Mouse (Mus musculus) spleen, postnatal 36 days (tissue): ENCODE results near the gene Slc38a10.

Experiments
- DNase-seq, 2 experiments: peaks; one replicate each; pipeline ENCODE4 v3.0.0; 2022; ENCODE audit warnings: low spot score in 2 of 2, mixed read lengths in 1 of 2

Slc38a10 gene

DNA sequence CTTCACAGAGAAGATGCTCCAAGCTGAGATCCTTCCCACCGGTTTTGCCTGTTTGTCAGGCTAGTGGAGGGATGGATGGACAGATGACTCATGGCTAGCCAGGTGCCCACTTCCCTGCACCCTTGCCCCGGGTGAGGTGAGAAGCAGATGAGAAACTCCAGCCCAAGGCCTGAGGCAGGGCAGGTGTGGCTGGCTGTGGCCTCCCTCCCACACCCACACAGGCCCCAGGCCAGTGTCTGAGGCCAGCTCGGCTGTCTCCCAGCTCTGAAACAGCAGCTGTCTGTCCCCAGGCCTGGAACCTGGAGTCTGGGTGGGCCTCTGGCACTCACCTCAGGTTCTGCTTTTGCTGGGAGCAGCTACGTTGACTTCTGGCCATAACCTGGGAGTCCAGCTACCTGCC lies 24.8 kb upstream of the Slc38a10 start:
- no peak for DNase-seq

DNA sequence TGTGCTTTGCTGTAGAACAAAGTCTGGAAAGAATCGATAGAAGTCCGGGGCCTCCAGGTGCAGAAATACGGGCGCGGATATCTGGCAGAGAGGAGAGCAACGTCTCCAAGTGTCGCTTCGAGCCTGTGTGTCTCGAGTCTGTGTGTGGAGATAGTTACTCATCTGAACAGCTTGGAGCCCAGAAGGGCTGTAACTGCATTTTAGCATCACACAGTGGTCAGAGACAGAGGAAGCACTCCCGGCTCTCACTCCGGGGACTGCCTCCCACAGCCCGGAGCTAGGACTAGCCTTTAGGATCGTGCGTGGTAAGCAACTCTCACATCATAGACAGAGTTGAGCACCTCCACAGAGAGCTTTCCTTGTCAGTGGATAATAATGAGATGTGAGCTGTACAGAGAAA lies 22.1 kb upstream of the Slc38a10 start:
- DNase-seq: no peak

DNA sequence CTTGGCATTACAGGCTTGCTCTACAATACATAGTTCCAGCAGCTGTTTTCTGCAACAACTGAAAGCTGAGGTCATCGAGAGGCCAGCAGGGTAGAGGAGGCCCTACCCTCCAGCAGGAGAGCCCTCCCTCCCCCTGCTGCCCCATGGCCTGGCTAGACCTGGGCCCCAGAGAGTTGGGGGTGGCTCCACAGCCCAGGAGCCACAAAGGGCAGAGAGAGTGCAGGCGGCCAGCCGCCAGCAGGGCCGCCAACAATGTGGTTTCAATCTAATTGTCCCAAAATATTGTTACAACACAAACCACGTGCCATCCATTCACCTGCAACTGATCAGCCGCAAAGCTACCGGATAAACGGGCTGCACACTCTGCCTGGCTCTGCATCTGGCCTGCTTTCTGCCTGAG lies 20.0 kb upstream of the Slc38a10 start:
- DNase-seq: no peak

DNA sequence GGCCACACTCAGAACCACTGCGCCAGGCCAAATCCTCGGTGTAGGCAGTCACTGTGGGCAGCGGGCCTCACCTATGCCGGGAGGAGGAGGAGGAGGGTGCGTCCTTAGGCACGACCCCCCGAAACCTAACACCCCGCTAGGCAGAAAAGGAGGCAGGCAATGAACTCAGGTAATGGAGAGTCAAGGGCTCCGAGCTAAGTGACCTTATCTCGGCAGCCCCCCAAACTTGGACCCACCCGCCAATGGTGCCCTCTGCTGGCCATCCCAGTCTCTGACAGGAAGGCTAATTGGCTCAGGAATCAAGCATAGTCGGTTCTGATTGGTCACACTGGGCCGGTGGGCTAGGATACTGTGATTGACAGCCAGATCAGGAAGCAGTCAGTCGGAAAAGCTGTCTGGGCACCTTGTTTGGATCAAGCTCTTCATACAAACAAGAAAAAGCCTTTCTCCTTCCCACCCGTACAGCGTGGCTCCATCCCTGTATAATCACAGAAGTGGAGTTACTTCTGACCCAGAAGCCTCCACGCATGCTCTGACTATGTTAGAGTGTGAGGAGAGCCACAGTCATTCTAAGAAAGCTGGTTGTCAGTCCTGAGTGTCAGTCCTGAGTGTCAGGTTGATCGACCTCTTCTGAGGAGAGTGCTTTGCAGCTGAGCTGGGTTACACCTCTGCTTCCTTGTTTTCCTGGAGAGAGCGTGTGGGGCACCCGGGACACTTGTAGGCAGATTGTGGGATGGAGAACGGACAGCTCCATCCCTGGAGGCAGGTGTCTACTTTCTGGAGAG lies 18.3 kb upstream of the Slc38a10 start:
- no peak for DNase-seq

- no peak for DNase-seq
Measured at GRCm38 (mm10) chr11:120168516-120168915, 17.4 kb upstream of the Slc38a10 start.

- no peak for DNase-seq
Measured at GRCm38 (mm10) chr11:120167921-120168356, 16.8 kb upstream of the Slc38a10 start.

- DNase-seq: no peak
Measured at GRCm38 (mm10) chr11:120167059-120167458, 15.9 kb upstream of the Slc38a10 start.

DNA sequence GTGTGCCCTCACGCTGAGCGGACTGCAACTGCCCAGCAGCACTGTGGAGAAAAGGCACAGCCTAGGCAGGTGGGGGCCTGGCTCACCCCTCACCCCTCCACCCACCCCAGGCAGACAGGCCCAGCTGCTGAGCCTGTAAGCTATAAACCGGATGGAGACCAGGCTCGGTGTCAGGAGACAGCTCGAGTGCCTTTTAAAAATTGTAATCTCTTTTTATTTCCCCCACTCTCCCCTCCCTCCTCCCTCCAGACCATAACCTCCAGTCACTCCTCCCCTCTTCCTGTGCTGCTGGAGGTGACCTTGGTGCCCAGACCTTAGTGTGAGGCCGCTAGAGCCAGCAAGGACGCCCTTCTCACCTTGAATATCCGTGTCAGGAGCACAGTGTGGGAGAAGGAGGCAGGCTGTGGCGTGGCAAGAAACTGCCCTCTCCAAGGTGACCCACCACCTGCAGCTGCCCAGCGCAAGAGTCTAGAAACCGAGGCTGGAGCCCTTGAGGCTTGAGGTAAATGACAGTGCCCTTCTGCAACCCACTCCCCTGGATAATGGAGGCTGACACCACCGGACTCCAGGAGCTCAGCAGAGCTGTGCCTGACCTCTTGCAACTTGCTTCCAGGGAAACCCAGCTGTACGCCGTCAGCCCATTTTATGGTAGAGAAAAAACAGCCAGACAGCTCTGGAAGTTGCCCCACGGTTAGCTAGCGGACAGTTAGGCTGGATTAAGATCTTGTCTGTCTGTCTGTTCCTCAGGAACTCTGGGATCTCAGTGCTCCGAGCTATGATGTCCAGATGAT lies 13.5 kb upstream of the Slc38a10 start:
- DNase-seq: no peak

- no peak for DNase-seq
Measured at GRCm38 (mm10) chr11:120164028-120164427, 12.9 kb upstream of the Slc38a10 start.

- no peak for DNase-seq
Measured at GRCm38 (mm10) chr11:120163207-120163606, 12.1 kb upstream of the Slc38a10 start.

DNA sequence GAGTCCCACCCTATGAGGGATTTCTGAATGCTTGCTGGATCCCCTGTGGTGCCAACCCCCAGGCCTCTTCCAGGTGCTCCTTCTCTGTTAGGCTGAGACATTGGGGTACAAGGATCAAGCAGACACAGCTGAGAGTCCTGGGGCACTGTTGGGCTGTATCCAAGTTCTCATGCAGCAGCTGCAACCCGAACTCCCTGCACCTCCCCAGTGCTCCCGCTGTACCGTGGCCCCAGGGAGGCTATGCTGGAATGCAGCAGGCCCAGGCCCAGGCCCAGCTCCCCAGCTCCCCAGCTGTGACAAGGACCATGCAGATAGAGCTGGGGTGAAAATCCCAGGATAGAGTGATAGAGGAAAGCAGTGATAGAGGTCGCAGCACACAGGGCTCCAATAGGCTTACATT lies 10.1 kb upstream of the Slc38a10 start:
- no peak for DNase-seq

DNA sequence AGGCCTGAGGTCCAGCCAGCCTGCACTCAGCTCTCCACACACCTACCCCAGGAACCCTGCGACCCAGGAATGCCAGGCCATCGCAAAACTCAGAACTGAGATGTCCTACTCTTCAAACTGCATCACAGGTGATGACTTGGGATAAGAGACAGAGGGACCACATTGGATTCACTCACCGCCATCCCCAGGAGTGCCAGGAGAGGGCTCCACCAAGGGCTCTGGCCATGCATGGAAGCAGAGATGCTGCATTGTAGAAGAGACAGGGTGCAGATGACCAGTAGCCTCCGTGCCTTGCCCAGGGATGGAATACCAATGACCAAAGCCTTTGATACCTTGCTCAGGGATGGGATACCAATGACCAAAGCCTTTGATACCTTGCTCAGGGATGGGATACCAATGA lies 9.3 kb upstream of the Slc38a10 start:
- no peak for DNase-seq

GRCm38 (mm10) chr11:120159653-120160052 lies 8.5 kb upstream of the Slc38a10 start:
- DNase-seq: no peak

- no peak for DNase-seq
Measured at GRCm38 (mm10) chr11:120158828-120159227, 7.7 kb upstream of the Slc38a10 start.

- DNase-seq: peak in 1 of 2 experiments; percentile 35
Measured at GRCm38 (mm10) chr11:120150440-120151112, 570 bp downstream of the Slc38a10 start.

DNA sequence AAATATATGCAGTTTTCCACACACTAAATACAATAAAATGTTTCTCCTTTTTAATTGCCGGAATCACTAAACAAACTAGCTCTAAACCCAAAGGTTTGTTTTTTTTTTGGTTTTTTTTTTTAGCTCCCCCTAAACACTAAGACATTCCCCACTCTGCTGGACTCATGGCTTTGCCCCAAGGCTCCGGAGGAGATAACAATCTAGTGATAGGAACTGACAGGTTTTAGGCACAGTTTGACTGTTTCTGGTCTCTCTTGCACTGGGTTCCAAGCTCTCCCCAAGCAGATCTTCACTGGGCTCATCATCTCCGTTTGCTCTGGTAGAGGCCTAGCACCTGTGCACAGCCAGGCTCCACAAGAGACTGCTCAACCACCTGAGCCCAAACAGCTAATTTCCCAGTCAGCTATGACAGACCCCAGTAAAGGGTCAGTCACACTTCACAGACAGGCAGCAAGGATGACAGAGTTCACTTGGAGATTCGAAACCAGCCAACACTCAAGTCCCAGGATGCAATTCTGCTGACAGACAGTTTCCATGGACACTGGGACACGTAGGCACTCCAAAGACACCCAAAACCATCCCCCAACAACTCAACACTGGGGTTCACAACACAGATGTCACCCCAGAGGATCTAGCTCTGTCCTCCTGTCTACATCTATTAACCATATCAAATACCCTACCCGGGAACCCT lies 1.5 kb downstream of the Slc38a10 start:
- DNase-seq: no peak

GRCm38 (mm10) chr11:120148201-120148855 lies 2.8 kb downstream of the Slc38a10 start:
- no peak for DNase-seq

GRCm38 (mm10) chr11:120143708-120144497 lies 7.2 kb downstream of the Slc38a10 start:
- DNase-seq: no peak

GRCm38 (mm10) chr11:120142601-120143051 lies 8.5 kb downstream of the Slc38a10 start:
- peak; percentile 45 for DNase-seq

- DNase-seq: no peak
Measured at GRCm38 (mm10) chr11:120140255-120140654, 10.9 kb downstream of the Slc38a10 start.
